Mouse (Mus musculus) midbrain, embryonic 15.5 days (tissue): ENCODE measurements around the gene Ttll11. TPM values are rescaled to one million over a fixed set of nuclear protein-coding genes. Genes with fewer than 3 reads are reported as not detected.

Experiments used
- ATAC-seq: fragments of 200-750 bp; cut with Nextera tagmentation; replicated peaks from 2 replicates; pipeline ENCODE4 v1.8.0; 2017; ENCODE audit warnings: moderate TSS enrichment
- H3K27ac ChIP-seq: fragments of 300-500 bp; sonication (generic); 2 replicates; pipeline ENCODE4 v1.5.1; 2015; ENCODE audit warnings: mild to moderate bottlenecking, inconsistent platforms
- H3K27me3 ChIP-seq: fragments of 300-500 bp; sonication (generic); replicated peaks from 2 replicates; pipeline ENCODE4 v1.6.1; 2015; ENCODE audit warnings: inconsistent platforms
- H3K36me3 ChIP-seq: fragments of 300-500 bp; sonication (generic); replicated peaks from 2 replicates; pipeline ENCODE4 v1.6.1; 2015; ENCODE audit warnings: inconsistent platforms
- H3K4me1 ChIP-seq: fragments of 300-500 bp; sonication (generic); 2 replicates; pipeline ENCODE4 v1.6.1; 2015; ENCODE audit warnings: inconsistent platforms
- H3K4me2 ChIP-seq: fragments of 300-500 bp; sonication (generic); 2 replicates; pipeline ENCODE4 v1.6.1; 2015; ENCODE audit warnings: inconsistent platforms, mild to moderate bottlenecking, moderate library complexity
- H3K4me3 ChIP-seq: fragments of 300-500 bp; sonication (generic); 2 replicates; pipeline ENCODE4 v1.5.1; 2015; ENCODE audit warnings: mild to moderate bottlenecking, inconsistent platforms
- H3K9ac ChIP-seq: fragments of 300-500 bp; sonication (generic); 2 replicates; pipeline ENCODE4 v1.6.1; 2015; ENCODE audit warnings: mild to moderate bottlenecking, inconsistent platforms
- H3K9me3 ChIP-seq: fragments of 300-500 bp; sonication (generic); 2 replicates; pipeline ENCODE4 v1.6.1; 2016; ENCODE audit warnings: inconsistent platforms
- WGBS: fragments of 180-500 bp; shearing (Covaris S2); methylation state at CpG from one replicate; pipeline ENCODE4 v1.1.7; 2015; ENCODE audit warnings: mixed read lengths; 5-methylcytosine and 5-hydroxymethylcytosine counted together
- polyA plus RNA-seq: library from polyadenylated mRNA; unstranded; fragments of >200 nt; fragmentation: Nextera tagmentation; extraction: Ambion mirVana; gene quantifications from 2 replicates; pipeline ENCODE4 v1.2.1, GENCODE M21; 2015

The Ttll11 gene
- polyA plus RNA-seq, 1 experiment from 2014 or later: 5.4 TPM

GRCm38 (mm10) chr2:35825157-35825556 is 154.6 kb downstream of the Ttll11 start:
- Histone ChIP-seq H3K36me3 (no peaks in the 10 kb centered on the region), H3K27me3 (no peaks in the 10 kb centered on the region), H3K9me3 (no peaks in the 10 kb centered on the region), H3K27ac (no peak overlapping the region), H3K9ac (no peak overlapping the region), H3K4me3 (no peak overlapping the region), H3K4me1 (no peaks in the 10 kb centered on the region), H3K4me2 (no peak overlapping the region)
- no peak for ATAC-seq
- 73% methylated on average over 7 of the region's 7 CpGs for WGBS

DNA sequence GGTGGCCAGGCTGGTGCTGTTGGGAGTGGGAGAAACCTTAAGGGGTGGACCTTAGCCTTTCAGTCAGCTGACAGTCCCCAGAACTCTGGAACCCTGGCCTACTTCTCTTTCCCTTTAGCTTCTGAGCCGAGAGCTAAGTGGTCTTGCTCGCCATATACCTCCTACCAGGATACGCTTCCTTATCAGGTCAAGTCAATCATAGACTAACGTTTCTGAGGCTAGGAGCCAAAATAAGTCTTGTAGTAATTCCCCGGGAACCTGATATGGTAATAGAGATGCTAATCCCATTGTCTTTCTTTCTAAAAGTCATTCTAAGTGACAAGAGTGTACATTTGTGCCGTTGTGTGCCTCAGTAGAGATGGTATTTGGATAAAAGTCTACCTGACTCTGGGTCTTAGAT is 156.1 kb downstream of the Ttll11 start:
- Histone ChIP-seq H3K4me3 (no peak overlapping the region), H3K27me3 (no peaks in the 10 kb centered on the region), H3K4me1 (no peaks in the 10 kb centered on the region), H3K4me2 (no peak overlapping the region), H3K9ac (no peak overlapping the region), H3K9me3 (no peaks in the 10 kb centered on the region), H3K27ac (no peak overlapping the region), H3K36me3 (no peaks in the 10 kb centered on the region)
- WGBS: 75% methylated on average over 6 of the region's 6 CpGs
- no peak for ATAC-seq

DNA sequence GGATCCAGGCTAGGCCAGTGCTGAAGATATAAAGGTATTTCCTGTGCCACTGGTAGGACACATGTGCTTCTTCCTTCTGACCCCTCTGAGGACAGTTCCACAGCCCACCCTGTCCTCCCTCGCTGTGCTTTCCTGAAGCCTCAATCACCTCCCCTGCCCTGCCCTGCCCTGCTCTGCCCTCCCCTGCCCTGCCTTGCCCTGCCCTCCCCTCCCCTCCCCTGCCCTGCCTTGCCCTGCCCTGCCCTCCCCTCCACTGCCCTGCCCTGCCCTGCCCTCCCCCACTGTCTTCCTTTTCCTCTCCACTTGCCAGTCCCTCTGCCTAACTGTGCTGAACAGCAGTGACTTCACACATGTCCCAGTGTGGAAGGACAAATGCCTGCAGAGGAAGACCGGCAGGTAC is 160.8 kb downstream of the Ttll11 start:
- H3K27me3 ChIP-seq: no peaks in the 10 kb centered on the region
- H3K9me3 ChIP-seq: no peaks in the 10 kb centered on the region
- no peak overlapping the region for H3K27ac ChIP-seq
- no peak overlapping the region for H3K9ac ChIP-seq
- ATAC-seq: 0 out of 2 replicates have a peak, but pooled peaks have one; percentile 37
- H3K4me1 ChIP-seq: no peaks in the 10 kb centered on the region
- WGBS: 79% methylated on average over 2 of the region's 2 CpGs
- no peaks in the 10 kb centered on the region for H3K36me3 ChIP-seq
- H3K4me2 ChIP-seq: no peak overlapping the region
- H3K4me3 ChIP-seq: no peak overlapping the region

DNA sequence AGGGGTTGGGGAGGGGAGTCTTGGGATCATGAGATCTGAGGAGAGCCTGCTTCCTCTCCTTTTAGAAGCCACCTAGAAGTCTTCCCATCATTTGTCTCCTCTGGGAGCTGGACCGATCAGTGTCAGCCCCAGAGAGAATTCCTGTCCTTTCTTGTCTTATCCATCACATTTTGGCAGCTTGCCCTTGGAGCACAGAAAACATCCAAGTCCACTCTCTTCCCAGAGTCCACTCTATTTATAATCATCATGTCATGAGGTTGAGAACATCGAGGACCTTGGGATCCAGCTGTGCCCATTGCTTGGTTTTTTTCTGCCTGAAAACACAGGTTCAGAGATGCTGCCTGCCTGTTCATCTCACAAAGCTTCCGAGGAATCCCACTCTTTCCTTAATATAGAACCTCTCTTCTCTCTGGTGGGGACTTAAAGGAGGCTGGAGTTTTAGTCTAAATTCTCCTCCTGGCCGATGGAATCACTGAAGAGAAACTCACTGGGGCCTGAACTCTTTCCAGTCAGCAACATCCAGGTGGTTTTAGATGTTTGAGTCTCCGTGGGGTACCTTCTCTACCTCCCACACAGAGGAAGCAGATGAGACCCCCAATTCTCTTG is 163.6 kb downstream of the Ttll11 start:
- no peak overlapping the region for H3K4me3 ChIP-seq
- no peak overlapping the region for H3K9ac ChIP-seq
- H3K4me2 ChIP-seq: no peak overlapping the region
- peaks cover 12% of the 10 kb centered on the region for H3K4me1 ChIP-seq
- no peak for ATAC-seq
- no peaks in the 10 kb centered on the region for H3K36me3 ChIP-seq
- H3K27me3 ChIP-seq: no peaks in the 10 kb centered on the region
- WGBS: 73% methylated on average over 5 of the region's 5 CpGs
- no peaks in the 10 kb centered on the region for H3K9me3 ChIP-seq
- H3K27ac ChIP-seq: no peak overlapping the region

GRCm38 (mm10) chr2:35812561-35812933 is 167.2 kb downstream of the Ttll11 start:
- peak; percentile 35; the same call in 1 of the 2 replicates for ATAC-seq
- Histone ChIP-seq H3K9ac (no peak overlapping the region), H3K27me3 (no peaks in the 10 kb centered on the region), H3K4me1 (peaks cover 21% of the 10 kb centered on the region), H3K27ac (peak overlapping the region; percentile 6; the same call in 1 of the 2 replicates), H3K9me3 (no peaks in the 10 kb centered on the region), H3K4me2 (no peak overlapping the region), H3K36me3 (no peaks in the 10 kb centered on the region), H3K4me3 (no peak overlapping the region)
- WGBS: 69% methylated on average over 2 of the region's 2 CpGs

DNA sequence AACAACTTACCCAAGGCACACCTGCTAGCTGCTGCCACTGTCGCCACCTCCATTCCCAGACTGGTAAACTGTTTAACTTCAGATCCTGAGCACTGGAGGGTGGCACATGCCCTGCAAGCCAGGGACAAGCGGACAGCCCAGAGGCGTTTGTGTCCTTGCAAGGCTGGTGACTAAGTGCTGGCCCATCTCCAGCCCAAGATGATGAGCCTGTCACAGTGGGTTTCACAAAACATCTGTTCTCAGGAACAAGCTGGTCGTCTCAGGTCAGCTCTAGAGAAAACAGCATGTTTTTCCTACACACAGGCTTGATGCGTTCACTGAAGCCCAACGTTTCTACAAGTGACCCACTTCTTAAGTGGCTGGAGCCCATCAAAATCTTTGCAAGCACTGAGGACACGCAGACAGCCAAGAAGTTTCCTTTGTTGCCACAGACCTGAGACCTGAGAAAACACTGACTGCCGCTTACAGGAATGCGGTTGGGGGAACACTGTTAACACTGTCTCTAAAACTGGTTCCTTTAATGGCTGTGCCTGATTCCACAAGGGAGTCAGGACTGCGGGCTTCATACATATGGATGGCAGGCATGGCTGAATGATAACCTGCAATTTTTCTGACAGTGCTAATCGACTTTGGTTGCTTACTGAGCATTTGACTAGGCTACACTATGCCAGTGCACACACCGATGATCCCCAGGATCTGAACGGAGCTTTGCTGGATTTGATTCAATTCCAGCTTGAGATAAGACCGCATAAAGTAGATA is 167.7 kb downstream of the Ttll11 start:
- H3K9ac ChIP-seq: no peak overlapping the region
- no peaks in the 10 kb centered on the region for H3K9me3 ChIP-seq
- no peak overlapping the region for H3K4me2 ChIP-seq
- H3K36me3 ChIP-seq: no peaks in the 10 kb centered on the region
- no peak overlapping the region for H3K4me3 ChIP-seq
- peaks cover 21% of the 10 kb centered on the region for H3K4me1 ChIP-seq
- no peaks in the 10 kb centered on the region for H3K27me3 ChIP-seq
- peak overlapping the region; percentile 28 for H3K27ac ChIP-seq
- 55% methylated on average over 14 of the region's 14 CpGs for WGBS
- peak; percentile 62 for ATAC-seq

GRCm38 (mm10) chr2:35810027-35810426 is 169.7 kb downstream of the Ttll11 start:
- no peaks in the 10 kb centered on the region for H3K27me3 ChIP-seq
- WGBS: 80% methylated on average over 3 of the region's 3 CpGs
- H3K4me2 ChIP-seq: no peak overlapping the region
- H3K4me1 ChIP-seq: peaks cover 21% of the 10 kb centered on the region
- ATAC-seq: no peak
- no peak overlapping the region for H3K27ac ChIP-seq
- H3K4me3 ChIP-seq: no peak overlapping the region
- H3K9me3 ChIP-seq: no peaks in the 10 kb centered on the region
- no peaks in the 10 kb centered on the region for H3K36me3 ChIP-seq
- H3K9ac ChIP-seq: no peak overlapping the region

GRCm38 (mm10) chr2:35809141-35809540 is 170.6 kb downstream of the Ttll11 start:
- Histone ChIP-seq H3K36me3 (no peaks in the 10 kb centered on the region), H3K4me2 (no peak overlapping the region), H3K27me3 (no peaks in the 10 kb centered on the region), H3K9ac (no peak overlapping the region), H3K9me3 (no peaks in the 10 kb centered on the region), H3K27ac (no peak overlapping the region), H3K4me3 (no peak overlapping the region), H3K4me1 (peaks cover 21% of the 10 kb centered on the region)
- no peak for ATAC-seq
- WGBS: 19% methylated on average over 3 of the region's 3 CpGs

- peaks cover 9% of the 10 kb centered on the region for H3K4me1 ChIP-seq
- H3K9ac ChIP-seq: no peak overlapping the region
- no peak overlapping the region for H3K27ac ChIP-seq
- H3K9me3 ChIP-seq: no peaks in the 10 kb centered on the region
- no peaks in the 10 kb centered on the region for H3K36me3 ChIP-seq
- no peaks in the 10 kb centered on the region for H3K27me3 ChIP-seq
- H3K4me2 ChIP-seq: no peak overlapping the region
- 61% methylated on average over 13 of the region's 13 CpGs for WGBS
- H3K4me3 ChIP-seq: no peak overlapping the region
- ATAC-seq: peak; percentile 31; the same call in 1 of the 2 replicates
These were observed 173.8 kb downstream of the Ttll11 start for GRCm38 (mm10) chr2:35805881-35806280.

DNA sequence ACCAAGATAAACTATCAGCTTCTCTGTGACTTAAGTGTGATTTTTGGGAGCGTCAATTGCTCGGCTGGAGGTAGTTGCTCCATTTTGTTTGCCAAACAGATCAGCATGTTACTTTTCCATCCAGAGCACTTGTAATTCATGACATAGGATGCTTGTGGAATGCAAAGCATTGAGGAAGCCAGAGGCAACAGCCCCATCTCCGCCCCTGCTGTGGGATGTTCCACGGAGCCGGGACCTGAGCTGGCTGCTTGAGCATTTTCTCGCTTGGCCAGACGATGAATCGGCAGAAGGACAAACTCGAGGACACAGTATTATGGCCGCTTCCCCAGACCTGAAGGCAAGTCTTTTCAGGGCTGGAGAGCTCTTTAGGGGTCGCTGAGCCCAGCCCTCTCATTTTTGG is 176.6 kb downstream of the Ttll11 start:
- Histone ChIP-seq H3K4me2 (no peak overlapping the region), H3K36me3 (no peaks in the 10 kb centered on the region), H3K27me3 (no peaks in the 10 kb centered on the region), H3K9me3 (no peaks in the 10 kb centered on the region), H3K4me3 (no peak overlapping the region), H3K27ac (no peak overlapping the region), H3K4me1 (no peaks in the 10 kb centered on the region), H3K9ac (no peak overlapping the region)
- no peak for ATAC-seq
- WGBS: 77% methylated on average over 11 of the region's 11 CpGs

GRCm38 (mm10) chr2:35801759-35802158 is 178.0 kb downstream of the Ttll11 start:
- 100% methylated on average over 2 of the region's 2 CpGs for WGBS
- H3K27me3 ChIP-seq: no peaks in the 10 kb centered on the region
- no peak overlapping the region for H3K9ac ChIP-seq
- no peak overlapping the region for H3K27ac ChIP-seq
- H3K4me3 ChIP-seq: no peak overlapping the region
- ATAC-seq: no peak
- H3K36me3 ChIP-seq: no peaks in the 10 kb centered on the region
- no peaks in the 10 kb centered on the region for H3K4me1 ChIP-seq
- H3K9me3 ChIP-seq: no peaks in the 10 kb centered on the region
- H3K4me2 ChIP-seq: no peak overlapping the region

DNA sequence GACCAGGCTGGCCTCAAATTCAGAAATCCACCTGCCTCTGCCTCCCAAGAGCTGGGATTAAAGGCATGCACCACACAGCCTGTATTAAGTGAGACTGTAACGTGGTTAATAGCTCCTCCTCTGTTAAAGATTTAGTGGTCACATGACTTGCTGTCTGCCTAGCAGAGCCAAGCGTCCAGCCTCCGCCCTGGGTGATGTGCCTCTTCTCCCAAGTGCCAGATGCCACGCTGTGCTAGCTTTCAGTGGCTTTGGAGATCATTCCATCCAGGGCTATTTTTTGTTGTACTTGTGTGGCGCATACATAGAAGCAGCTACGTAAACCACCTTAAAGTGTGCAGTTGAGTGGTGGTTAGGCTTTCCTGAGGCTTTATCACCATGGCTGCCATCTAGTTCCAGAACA is 180.6 kb downstream of the Ttll11 start:
- H3K4me1 ChIP-seq: no peaks in the 10 kb centered on the region
- no peaks in the 10 kb centered on the region for H3K9me3 ChIP-seq
- H3K27me3 ChIP-seq: no peaks in the 10 kb centered on the region
- H3K4me2 ChIP-seq: no peak overlapping the region
- no peak overlapping the region for H3K9ac ChIP-seq
- no peak overlapping the region for H3K27ac ChIP-seq
- 80% methylated on average over 6 of the region's 6 CpGs for WGBS
- no peaks in the 10 kb centered on the region for H3K36me3 ChIP-seq
- no peak overlapping the region for H3K4me3 ChIP-seq
- ATAC-seq: no peak

DNA sequence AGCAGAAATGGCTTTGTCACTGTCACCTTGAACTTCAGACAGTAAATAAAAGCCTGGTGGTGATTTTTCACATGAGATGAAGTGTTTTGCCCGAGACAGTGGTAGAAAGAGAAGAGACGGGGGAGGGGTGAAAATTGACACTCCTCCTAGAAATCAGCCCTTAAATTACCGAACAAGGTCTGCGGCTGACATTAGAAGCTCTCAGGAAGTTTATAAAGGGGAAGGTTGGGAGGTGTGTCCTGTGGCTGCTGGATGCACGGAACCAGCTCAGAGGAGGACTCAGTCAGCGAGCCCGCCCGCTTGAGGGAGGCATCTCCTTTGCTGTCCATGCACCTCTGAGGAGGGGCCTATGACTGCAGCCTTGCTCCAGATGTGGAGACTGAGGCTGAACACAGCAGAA is 181.7 kb downstream of the Ttll11 start:
- Histone ChIP-seq H3K4me1 (no peaks in the 10 kb centered on the region), H3K4me3 (no peak overlapping the region), H3K36me3 (no peaks in the 10 kb centered on the region), H3K9ac (no peak overlapping the region), H3K9me3 (no peaks in the 10 kb centered on the region), H3K4me2 (no peak overlapping the region), H3K27ac (no peak overlapping the region), H3K27me3 (no peaks in the 10 kb centered on the region)
- ATAC-seq: no peak
- WGBS: 77% methylated on average over 8 of the region's 8 CpGs
